Mouse (Mus musculus): ENCODE results near the gene Aldh16a1.

- no peak for TF ChIP-seq POLR2A (IDR thresholded peaks at IDR 0.05; ENCODE audit: extremely low read depth, insufficient read depth, low read length)
- peak; percentile 43 for TF ChIP-seq CTCF (IDR thresholded peaks at IDR 0.05; ENCODE audit: low read depth, low read length)
Observed at GRCm38 (mm10) chr7:45133446-45134159, 20.8 kb downstream of the Aldh16a1 start.
